Mouse (Mus musculus): ENCODE measurements at regions not wholly inside any gene's neighbourhood (a gene's known extent, or its start where the extent isn't known, plus 50 kb on each side); places are given as distances from the start of the nearest gene placed in this dataset.

GRCm38 (mm10) chr2:116942321-116942791 is 63.9 kb downstream of the Tmco5 start:
- TF ChIP-seq GATA1 (IDR thresholded peaks at IDR 0.05; ENCODE audit: low read length): no peak

- TF ChIP-seq GATA1 (IDR thresholded peaks at IDR 0.05; ENCODE audit: low read length): no peak
Measured at GRCm38 (mm10) chr2:116948538-116948937, 70.0 kb downstream of the Tmco5 start.

GRCm38 (mm10) chr2:116949741-116950140 is 71.2 kb downstream of the Tmco5 start:
- no peak for TF ChIP-seq GATA1 (IDR thresholded peaks at IDR 0.05; ENCODE audit: low read length)

- no peak for TF ChIP-seq GATA1 (IDR thresholded peaks at IDR 0.05; ENCODE audit: low read length)
Measured at GRCm38 (mm10) chr2:116950154-116950553, 71.7 kb downstream of the Tmco5 start.

GRCm38 (mm10) chr2:116951481-116951880 is 73.0 kb downstream of the Tmco5 start:
- no peak for TF ChIP-seq GATA1 (IDR thresholded peaks at IDR 0.05; ENCODE audit: low read length)

- no peak for TF ChIP-seq GATA1 (IDR thresholded peaks at IDR 0.05; ENCODE audit: low read length)
Measured at GRCm38 (mm10) chr2:116954280-116954679, 75.8 kb downstream of the Tmco5 start.

- no peak for TF ChIP-seq GATA1 (IDR thresholded peaks at IDR 0.05; ENCODE audit: low read length)
Measured at GRCm38 (mm10) chr2:116954896-116955295, 76.4 kb downstream of the Tmco5 start.

- no peak for TF ChIP-seq GATA1 (IDR thresholded peaks at IDR 0.05; ENCODE audit: low read length)
Measured at GRCm38 (mm10) chr2:116963116-116963873, 84.8 kb downstream of the Tmco5 start.

GRCm38 (mm10) chr2:116966266-116966665 is 87.8 kb downstream of the Tmco5 start:
- no peak for TF ChIP-seq GATA1 (IDR thresholded peaks at IDR 0.05; ENCODE audit: low read length)

- TF ChIP-seq GATA1 (IDR thresholded peaks at IDR 0.05; ENCODE audit: low read length): no peak
Measured at GRCm38 (mm10) chr2:116971666-116972613, 93.4 kb downstream of the Tmco5 start.

- no peak for TF ChIP-seq GATA1 (IDR thresholded peaks at IDR 0.05; ENCODE audit: low read length)
Measured at GRCm38 (mm10) chr2:116972614-116972985, 94.1 kb downstream of the Tmco5 start.

- TF ChIP-seq GATA1 (IDR thresholded peaks at IDR 0.05; ENCODE audit: low read length): no peak
Measured at GRCm38 (mm10) chr2:116973441-116973840, 95.0 kb downstream of the Tmco5 start.

GRCm38 (mm10) chr2:116974152-116974551 is 95.7 kb downstream of the Tmco5 start:
- no peak for TF ChIP-seq GATA1 (IDR thresholded peaks at IDR 0.05; ENCODE audit: low read length)

- no peak for TF ChIP-seq GATA1 (IDR thresholded peaks at IDR 0.05; ENCODE audit: low read length)
Measured at GRCm38 (mm10) chr2:116974569-116975060, 96.1 kb downstream of the Tmco5 start.

GRCm38 (mm10) chr2:116975091-116975600 is 96.7 kb downstream of the Tmco5 start:
- no peak for TF ChIP-seq GATA1 (IDR thresholded peaks at IDR 0.05; ENCODE audit: low read length)
